Mouse (Mus musculus): ENCODE measurements around the gene Poln. TPM values are rescaled to one million over a fixed set of nuclear protein-coding genes. Genes with fewer than 3 reads are reported as not detected.

Gene Poln
- 3.9 and 7.0 TPM in 2 replicates for polyA plus RNA-seq (2015; fragmentation: Nextera tagmentation; extraction: Ambion mirVana)

GRCm38 (mm10) chr5:34168950-34169891 is at the start of gene Poln, which contains the start of gene Haus3:
Poln (minus strand) TSS chr5:34169448.
Haus3 (minus strand) TSS chr5:34169527.

GRCm38 (mm10) chr5:34187601-34188316 is 18.5 kb upstream of the Poln start, which contains the start of gene Mxd4:
Mxd4 (minus strand) TSS chr5:34187720.

GRCm38 (mm10) chr5:33995843-33996693 is 173.2 kb downstream of the Poln start, which contains the start of gene Nat8l:
Nat8l (plus strand) TSS chr5:33995984.

GRCm38 (mm10) chr5:33983309-33984121 is 185.7 kb downstream of the Poln start, which contains the start of gene Gm1673:
Gm1673 (plus strand) TSS chr5:33983433.

Other genes with a start within 250 kb of the Poln start
- gene Nelfa, start 233.0 kb downstream of the Poln start, polyA plus RNA-seq (2015; fragmentation: Nextera tagmentation; extraction: Ambion mirVana): 20.8 and 22.4 TPM in 2 replicates
- 18.5 and 23.2 TPM in 2 replicates for gene Gm1673, start 186.0 kb downstream of the Poln start, polyA plus RNA-seq (2015; fragmentation: Nextera tagmentation; extraction: Ambion mirVana)
- 0.28 and 1.8 TPM in 2 replicates for gene Nat8l, start 173.5 kb downstream of the Poln start, polyA plus RNA-seq (2015; fragmentation: Nextera tagmentation; extraction: Ambion mirVana)
- gene Haus3, start 79 bp upstream of the Poln start, polyA plus RNA-seq (2015; fragmentation: Nextera tagmentation; extraction: Ambion mirVana): 8.8 and 12.1 TPM in 2 replicates
- 23.3 and 24.8 TPM in 2 replicates for gene Mxd4, start 18.3 kb upstream of the Poln start, polyA plus RNA-seq (2015; fragmentation: Nextera tagmentation; extraction: Ambion mirVana)
- 0.62 and 0.85 TPM in 2 replicates for gene Zfyve28, start 119.0 kb upstream of the Poln start, polyA plus RNA-seq (2015; fragmentation: Nextera tagmentation; extraction: Ambion mirVana)
- gene Cfap99, start 119.2 kb upstream of the Poln start, polyA plus RNA-seq (2015; fragmentation: Nextera tagmentation; extraction: Ambion mirVana): not detected in 2 replicates
- 48.1 and 55.3 TPM in 2 replicates for gene Rnf4, start 166.8 kb upstream of the Poln start, polyA plus RNA-seq (2015; fragmentation: Nextera tagmentation; extraction: Ambion mirVana)
- 5.1 and 5.7 TPM in 2 replicates for gene Fam193a, start 200.5 kb upstream of the Poln start, polyA plus RNA-seq (2015; fragmentation: Nextera tagmentation; extraction: Ambion mirVana)